Mouse (Mus musculus): ENCODE results near the gene Fam50b. TPM values are rescaled to one million over a fixed set of nuclear protein-coding genes. Genes with fewer than 3 reads are reported as not detected.

Fam50b gene
- total and polyA plus RNA-seq, 3 experiments: not detected

DNA sequence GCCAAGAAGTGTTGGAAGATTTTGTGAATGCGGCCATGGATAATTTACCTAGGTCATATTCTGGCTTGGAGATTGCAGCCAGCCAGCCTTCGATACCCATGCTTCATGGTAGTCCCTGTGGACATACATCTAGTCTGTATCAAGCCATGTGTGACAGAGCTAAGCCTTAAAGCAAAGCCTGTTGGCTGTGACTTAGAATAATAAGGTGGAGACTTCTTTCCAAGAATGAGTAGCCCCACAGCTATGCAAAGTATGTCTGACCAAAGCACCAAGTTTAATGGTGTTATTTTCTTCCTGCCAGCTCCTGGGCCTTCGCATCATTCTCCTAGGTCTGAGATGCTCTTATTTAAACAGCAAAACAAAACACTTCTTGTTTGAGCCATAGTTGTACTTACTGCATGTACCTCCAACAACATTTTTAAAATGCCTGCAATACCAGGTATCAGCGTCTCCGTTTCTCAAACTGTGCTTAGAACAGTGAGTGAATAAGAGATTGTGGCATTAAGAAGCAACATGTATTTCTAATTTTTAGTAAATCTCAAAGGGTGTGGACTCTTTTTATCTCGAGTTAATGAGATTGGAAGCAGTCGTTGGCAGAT is 37.8 kb upstream of the Fam50b start:
- Histone ChIP-seq H3K36me3 (ENCODE audit: control insufficient read depth in 1 of 2, insufficient read depth in 2 of 2, low read length in 2 of 2) (no peaks in the 10 kb centered on the region; a peak in 1 of 4 replicates), H3K27me3 (ENCODE audit: control insufficient read depth in 1 of 2, insufficient read depth in 2 of 2, low read length in 2 of 2) (no peaks in the 10 kb centered on the region; a peak in 1 of 4 replicates), H3K4me1 (ENCODE audit: control insufficient read depth in 1 of 2, insufficient read depth in 2 of 2, low read length in 2 of 2) (no peaks in the 10 kb centered on the region), H3K9me3 (replicated peaks; ENCODE audit: insufficient read depth, low read length) (no peaks in the 10 kb centered on the region), H3K79me2 (ENCODE audit: control insufficient read depth, insufficient read depth, low read length, poor library complexity) (no peaks in the 10 kb centered on the region), H3K4me3 (ENCODE audit: control insufficient read depth in 1 of 2, insufficient read depth in 1 of 2, low read depth in 2 of 2, low read length in 2 of 2) (no peak overlapping the region), H3K27ac (ENCODE audit: control insufficient read depth, low read depth, low read length) (no peak overlapping the region), H3K9ac (ENCODE audit: control insufficient read depth, low read depth, low read length, poor library complexity, severe bottlenecking) (no peak overlapping the region)
- no peak for DNase-seq (ENCODE audit: low read depth, low spot score)
- TF ChIP-seq SIN3A (IDR thresholded peaks at IDR 0.05; ENCODE audit: low read length) (no peak), ZNF384 (IDR thresholded peaks at IDR 0.05; ENCODE audit: low read depth, low read length) (no peak), ZC3H11A (IDR thresholded peaks at IDR 0.05; ENCODE audit: low read depth, low read length) (no peak), ELF1 (IDR thresholded peaks at IDR 0.05; ENCODE audit: low read depth, low read length) (no peak), MAX (IDR thresholded peaks at IDR 0.05; ENCODE audit: low read length) (no peak), SMC3 (IDR thresholded peaks at IDR 0.05; ENCODE audit: low read depth, low read length) (no peak), HCFC1 (IDR thresholded peaks at IDR 0.05; ENCODE audit: low read depth, low read length) (no peak), NRF1 (IDR thresholded peaks at IDR 0.05; ENCODE audit: insufficient read depth, low read depth, low read length, poor library complexity, severe bottlenecking) (no peak), TBP (IDR thresholded peaks at IDR 0.05; ENCODE audit: low read depth, low read length) (no peak), MAZ (IDR thresholded peaks at IDR 0.05; ENCODE audit: low read depth, low read length) (no peak)

DNA sequence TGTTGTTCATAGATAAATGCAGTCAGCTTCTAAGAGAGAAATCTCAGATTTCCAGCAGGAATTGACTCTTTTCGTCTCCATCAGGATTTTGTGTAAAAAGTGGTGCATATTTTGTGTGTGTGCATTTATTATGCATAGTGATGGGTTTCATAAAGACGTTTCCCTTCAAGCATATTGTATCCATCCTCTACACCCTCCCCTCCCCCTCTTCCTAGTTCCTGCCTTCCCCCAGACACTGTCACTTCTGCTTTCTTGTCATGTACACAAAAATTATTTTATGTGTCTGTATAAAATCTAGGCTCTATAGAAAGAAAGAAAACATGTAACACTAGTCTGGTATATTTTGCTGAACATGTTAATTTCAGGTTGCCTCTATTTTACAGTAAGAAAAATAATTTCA is 34.6 kb upstream of the Fam50b start:
- DNase-seq (ENCODE audit: low read depth, low spot score): peak; percentile 23
- H3K36me3 ChIP-seq (ENCODE audit: control insufficient read depth in 1 of 2, insufficient read depth in 2 of 2, low read length in 2 of 2): no peaks in the 10 kb centered on the region; a peak in 1 of 4 replicates
- H3K9me3 ChIP-seq (replicated peaks; ENCODE audit: insufficient read depth, low read length): no peaks in the 10 kb centered on the region
- H3K4me3 ChIP-seq (ENCODE audit: control insufficient read depth in 1 of 2, insufficient read depth in 1 of 2, low read depth in 2 of 2, low read length in 2 of 2): no peak overlapping the region
- H3K27me3 ChIP-seq (ENCODE audit: control insufficient read depth in 1 of 2, insufficient read depth in 2 of 2, low read length in 2 of 2): no peaks in the 10 kb centered on the region
- TF ChIP-seq MXI1 (IDR thresholded peaks at IDR 0.05; ENCODE audit: low read depth, low read length): no peak
- H3K79me2 ChIP-seq (ENCODE audit: control insufficient read depth, insufficient read depth, low read length, poor library complexity): no peaks in the 10 kb centered on the region
- H3K9ac ChIP-seq (ENCODE audit: control insufficient read depth, low read depth, low read length, poor library complexity, severe bottlenecking): no peak overlapping the region
- no peaks in the 10 kb centered on the region for H3K4me1 ChIP-seq (ENCODE audit: control insufficient read depth in 1 of 2, insufficient read depth in 2 of 2, low read length in 2 of 2)
- H3K27ac ChIP-seq (ENCODE audit: control insufficient read depth, low read depth, low read length): no peak overlapping the region

DNA sequence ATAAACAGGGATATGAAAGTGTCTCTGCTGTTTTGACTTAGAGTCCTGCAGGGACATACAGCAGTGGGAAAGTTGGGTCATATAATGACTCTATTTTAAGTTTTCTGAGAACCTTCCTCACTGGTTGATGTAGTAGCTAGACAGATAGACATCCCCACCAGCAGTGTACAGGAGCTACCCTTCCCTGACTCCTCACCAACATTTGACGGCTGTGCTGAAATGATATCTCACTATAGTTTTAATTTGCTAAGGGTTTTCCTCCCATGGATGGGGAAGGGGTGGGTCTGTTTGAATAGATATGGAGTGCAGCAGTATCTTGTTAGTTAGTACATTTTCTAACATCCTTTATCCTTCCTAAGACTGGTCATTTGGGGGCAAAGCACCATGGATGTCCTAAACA is 34.0 kb upstream of the Fam50b start:
- no peak overlapping the region for H3K27ac ChIP-seq (ENCODE audit: control insufficient read depth, low read depth, low read length)
- no peak overlapping the region for H3K9ac ChIP-seq (ENCODE audit: control insufficient read depth, low read depth, low read length, poor library complexity, severe bottlenecking)
- H3K36me3 ChIP-seq (ENCODE audit: control insufficient read depth in 1 of 2, insufficient read depth in 2 of 2, low read length in 2 of 2): no peaks in the 10 kb centered on the region; a peak in 1 of 4 replicates
- H3K27me3 ChIP-seq (ENCODE audit: control insufficient read depth in 1 of 2, insufficient read depth in 2 of 2, low read length in 2 of 2): no peaks in the 10 kb centered on the region
- no peaks in the 10 kb centered on the region for H3K79me2 ChIP-seq (ENCODE audit: control insufficient read depth, insufficient read depth, low read length, poor library complexity)
- no peaks in the 10 kb centered on the region for H3K4me1 ChIP-seq (ENCODE audit: control insufficient read depth in 1 of 2, insufficient read depth in 2 of 2, low read length in 2 of 2)
- peak; percentile 8 for DNase-seq (ENCODE audit: low read depth, low spot score)
- H3K9me3 ChIP-seq (replicated peaks; ENCODE audit: insufficient read depth, low read length): no peaks in the 10 kb centered on the region
- no peak overlapping the region for H3K4me3 ChIP-seq (ENCODE audit: control insufficient read depth in 1 of 2, insufficient read depth in 1 of 2, low read depth in 2 of 2, low read length in 2 of 2)
- no peak for TF ChIP-seq ZC3H11A (IDR thresholded peaks at IDR 0.05; ENCODE audit: low read depth, low read length)
- no peak for TF ChIP-seq ZNF384 (IDR thresholded peaks at IDR 0.05; ENCODE audit: low read depth, low read length)
- TF ChIP-seq HCFC1 (IDR thresholded peaks at IDR 0.05; ENCODE audit: low read depth, low read length): no peak

Data from MEL (cell line).